Mouse (Mus musculus) midbrain, embryonic 11.5 days (tissue): ENCODE results near the gene Vti1a. TPM values are rescaled to one million over a fixed set of nuclear protein-coding genes. Genes with fewer than 3 reads are reported as not detected.

Source experiments
- ATAC-seq: fragments of 200-750 bp; cut with Nextera tagmentation; 2 replicates; pipeline ENCODE4 v1.8.0; 2017; ENCODE audit warnings: moderate TSS enrichment, moderate library complexity; ENCODE audit not compliant: low FRiP score
- DNase-seq: peaks from one replicate; pipeline ENCODE4 v3.0.0; 2015; ENCODE audit warnings: low spot score; ENCODE audit errors: missing footprints
- H3K27ac ChIP-seq: fragments of 300-500 bp; sonication (generic); 2 replicates; pipeline ENCODE4 v1.5.1; 2014; ENCODE audit warnings: low read depth, low read length
- H3K27me3 ChIP-seq: fragments of 300-500 bp; sonication (generic); 2 replicates; pipeline ENCODE4 v1.6.1; 2014; ENCODE audit warnings: mild to moderate bottlenecking, low read length, moderate library complexity, mixed read lengths; ENCODE audit not compliant: control insufficient read depth, insufficient read depth
- H3K36me3 ChIP-seq: fragments of 300-500 bp; sonication (generic); 2 replicates; pipeline ENCODE4 v1.6.1; 2014; ENCODE audit warnings: mild to moderate bottlenecking, low read length, moderate library complexity, mixed read lengths; ENCODE audit not compliant: control insufficient read depth, insufficient read depth
- H3K4me1 ChIP-seq: fragments of 300-500 bp; sonication (generic); 2 replicates; pipeline ENCODE4 v1.6.1; 2014; ENCODE audit warnings: low read length; ENCODE audit not compliant: control insufficient read depth, insufficient read depth
- H3K4me2 ChIP-seq: fragments of 300-500 bp; sonication (generic); 2 replicates; pipeline ENCODE4 v1.6.1; 2014; ENCODE audit warnings: mild to moderate bottlenecking, moderate library complexity
- H3K4me3 ChIP-seq: fragments of 300-500 bp; sonication (generic); 2 replicates; pipeline ENCODE4 v1.5.1; 2014; ENCODE audit warnings: low read depth, low read length
- H3K9ac ChIP-seq: fragments of 300-500 bp; sonication (generic); 2 replicates; pipeline ENCODE4 v1.6.1; 2014; ENCODE audit warnings: low read length
- H3K9me3 ChIP-seq: fragments of 300-500 bp; sonication (generic); 2 replicates; pipeline ENCODE4 v1.6.1; 2016; ENCODE audit warnings: low read length; ENCODE audit not compliant: control insufficient read depth
- WGBS: fragments of 180-500 bp; shearing (Covaris S2); extraction: QIAGEN DNeasy Blood & Tissue Kit; methylation state at CpG from one replicate; pipeline ENCODE4 v1.1.7; 2014; 5-methylcytosine and 5-hydroxymethylcytosine counted together
- polyA plus RNA-seq: library from polyadenylated mRNA; unstranded; fragments of >200 nt; fragmentation: Nextera tagmentation; extraction: Ambion mirVana; gene quantifications from 2 replicates; pipeline ENCODE4 v1.2.1, GENCODE M21; 2014

Vti1a gene
- polyA plus RNA-seq, 1 experiment from 2014 or later, result 27.1 TPM

- peaks cover 5% of the 10 kb centered on the region for H3K4me1 ChIP-seq
- H3K4me2 ChIP-seq, result no peak overlapping the region
- H3K9ac ChIP-seq, result no peak overlapping the region
- H3K36me3 ChIP-seq, result no peaks in the 10 kb centered on the region
- ATAC-seq (no peak), DNase-seq (no peak)
- no peaks in the 10 kb centered on the region for H3K9me3 ChIP-seq
- H3K27ac ChIP-seq, result no peak overlapping the region
- no peak overlapping the region for H3K4me3 ChIP-seq
- 80% methylated on average over 9 of the region's 9 CpGs for WGBS
- no peaks in the 10 kb centered on the region for H3K27me3 ChIP-seq
Measured at GRCm38 (mm10) chr19:55496333-55496732, 180.2 kb downstream of the Vti1a start.

- no peak overlapping the region for H3K9ac ChIP-seq
- WGBS, result 69% methylated on average over 18 of the region's 18 CpGs
- no peak overlapping the region for H3K27ac ChIP-seq
- no peaks in the 10 kb centered on the region for H3K36me3 ChIP-seq
- H3K4me2 ChIP-seq, result no peak overlapping the region
- DNase-seq, result no peak
- H3K4me1 ChIP-seq, result peaks cover 4% of the 10 kb centered on the region
- no peaks in the 10 kb centered on the region for H3K27me3 ChIP-seq
- H3K9me3 ChIP-seq, result no peaks in the 10 kb centered on the region
- ATAC-seq, result no peak
- no peak overlapping the region for H3K4me3 ChIP-seq
Measured at GRCm38 (mm10) chr19:55499179-55499863, 183.2 kb downstream of the Vti1a start.

GRCm38 (mm10) chr19:55501985-55502384, 185.9 kb downstream of the Vti1a start:
- no peaks in the 10 kb centered on the region for H3K9me3 ChIP-seq
- H3K36me3 ChIP-seq, result no peaks in the 10 kb centered on the region
- no peak overlapping the region for H3K4me3 ChIP-seq
- H3K9ac ChIP-seq, result no peak overlapping the region
- DNase-seq, result no peak
- WGBS, result 76% methylated on average over 4 of the region's 4 CpGs
- no peak overlapping the region for H3K4me2 ChIP-seq
- no peak overlapping the region for H3K27ac ChIP-seq
- no peaks in the 10 kb centered on the region for H3K27me3 ChIP-seq
- ATAC-seq, result no peak
- 0 out of 2 replicates have a peak, but pooled peaks cover 4% of the 10 kb centered on the region for H3K4me1 ChIP-seq

DNA sequence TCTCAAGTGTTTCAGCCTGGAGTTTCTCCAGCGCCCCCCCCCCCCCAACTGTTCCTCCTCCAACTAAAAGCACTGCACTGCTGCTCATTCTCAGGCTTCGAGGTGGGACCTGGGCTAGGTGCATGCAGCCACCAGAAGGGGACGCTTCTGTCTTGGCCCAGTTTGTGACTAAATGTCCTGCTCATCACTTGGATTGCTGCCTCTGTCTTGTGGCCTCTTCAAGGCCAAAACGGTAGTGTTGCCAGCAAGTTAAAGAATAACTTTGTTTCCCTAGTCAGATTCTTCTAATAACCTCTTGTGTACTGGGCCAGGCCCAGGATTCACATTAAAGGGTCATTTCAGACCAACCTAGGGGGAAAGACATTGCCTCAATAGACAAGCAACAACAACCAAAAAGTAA, 187.7 kb downstream of the Vti1a start:
- H3K9me3 ChIP-seq, result no peaks in the 10 kb centered on the region
- WGBS, result 84% methylated on average over 4 of the region's 4 CpGs
- 0 out of 2 replicates have a peak, but pooled peaks cover 4% of the 10 kb centered on the region for H3K4me1 ChIP-seq
- ATAC-seq, result no peak
- H3K4me2 ChIP-seq, result no peak overlapping the region
- DNase-seq, result no peak
- H3K9ac ChIP-seq, result no peak overlapping the region
- H3K36me3 ChIP-seq, result no peaks in the 10 kb centered on the region
- no peak overlapping the region for H3K4me3 ChIP-seq
- H3K27ac ChIP-seq, result no peak overlapping the region
- H3K27me3 ChIP-seq, result no peaks in the 10 kb centered on the region

GRCm38 (mm10) chr19:55507748-55508147, 191.7 kb downstream of the Vti1a start:
- DNase-seq (no peak), ATAC-seq (no peak)
- no peak overlapping the region for H3K27ac ChIP-seq

DNA sequence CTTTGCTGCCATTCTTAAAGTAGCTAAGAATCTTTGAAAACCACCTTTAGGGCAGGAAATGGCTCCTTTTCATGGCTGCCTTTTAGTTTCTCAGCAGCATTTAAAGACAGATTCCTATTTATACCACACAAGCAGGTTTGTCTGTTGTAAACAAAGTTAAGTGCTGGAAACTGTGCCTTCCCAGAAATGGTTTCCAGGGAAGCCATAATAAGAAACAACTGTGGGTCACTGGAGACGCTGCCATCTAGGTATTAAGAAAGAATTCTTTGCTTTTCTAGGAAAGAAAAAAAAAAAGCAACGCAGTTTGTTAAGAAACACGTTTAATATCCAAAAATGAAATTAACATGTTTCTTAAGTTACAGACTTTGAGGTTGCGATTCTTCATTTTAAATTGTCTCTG, 192.1 kb downstream of the Vti1a start:
- Histone ChIP-seq H3K27me3 (no peaks in the 10 kb centered on the region), H3K4me1 (no peaks in the 10 kb centered on the region), H3K4me3 (no peak overlapping the region), H3K36me3 (no peaks in the 10 kb centered on the region), H3K27ac (no peak overlapping the region), H3K9me3 (no peaks in the 10 kb centered on the region), H3K9ac (no peak overlapping the region), H3K4me2 (no peak overlapping the region)
- no peak for DNase-seq
- no peak for ATAC-seq
- WGBS, result 88% methylated on average over 4 of the region's 4 CpGs

More at GRCm38 (mm10) chr19:55507748-55508147, 191.7 kb downstream of the Vti1a start:
- Histone ChIP-seq H3K36me3 (no peaks in the 10 kb centered on the region), H3K9ac (no peak overlapping the region), H3K27me3 (no peaks in the 10 kb centered on the region), H3K4me3 (no peak overlapping the region), H3K4me2 (no peak overlapping the region), H3K4me1 (no peaks in the 10 kb centered on the region), H3K9me3 (no peaks in the 10 kb centered on the region)
- WGBS, result 87% methylated on average over 16 of the region's 16 CpGs

GRCm38 (mm10) chr19:55508965-55509364, 192.9 kb downstream of the Vti1a start:
- Histone ChIP-seq H3K4me1 (no peaks in the 10 kb centered on the region), H3K4me2 (no peak overlapping the region), H3K9me3 (no peaks in the 10 kb centered on the region), H3K9ac (no peak overlapping the region), H3K36me3 (no peaks in the 10 kb centered on the region), H3K27ac (no peak overlapping the region), H3K4me3 (no peak overlapping the region), H3K27me3 (no peaks in the 10 kb centered on the region)
- DNase-seq (no peak), ATAC-seq (no peak)
- 93% methylated on average over 5 of the region's 5 CpGs for WGBS

DNA sequence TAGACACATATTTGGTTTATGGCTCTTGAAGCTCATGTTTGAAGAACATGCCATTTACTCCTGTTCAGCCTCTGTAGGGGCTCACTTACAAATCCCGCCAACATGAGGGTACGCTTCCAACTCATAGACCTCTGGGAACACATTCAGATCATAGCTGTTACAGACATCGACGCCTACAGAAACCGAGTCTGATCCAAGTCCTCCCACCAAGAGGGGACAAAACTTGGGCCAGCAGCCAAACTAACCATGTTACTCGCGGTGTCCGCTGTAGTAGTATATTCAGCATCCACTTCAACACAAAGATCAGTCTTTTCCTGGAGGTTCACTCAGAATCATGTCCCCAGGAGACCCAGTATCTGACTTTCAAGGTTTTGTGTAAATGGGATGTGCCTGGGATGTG, 193.5 kb downstream of the Vti1a start:
- 97% methylated on average over 8 of the region's 8 CpGs for WGBS
- no peak for ATAC-seq

GRCm38 (mm10) chr19:55513941-55514340, 197.8 kb downstream of the Vti1a start:
- H3K9me3 ChIP-seq, result no peaks in the 10 kb centered on the region
- H3K4me3 ChIP-seq, result no peak overlapping the region
- WGBS, result 93% methylated on average over 4 of the region's 4 CpGs
- no peak overlapping the region for H3K27ac ChIP-seq
- no peak overlapping the region for H3K9ac ChIP-seq
- no peak for DNase-seq
- no peaks in the 10 kb centered on the region for H3K27me3 ChIP-seq
- no peak for ATAC-seq
- no peaks in the 10 kb centered on the region for H3K36me3 ChIP-seq
- H3K4me1 ChIP-seq, result no peaks in the 10 kb centered on the region
- H3K4me2 ChIP-seq, result no peak overlapping the region

More for the DNA sequence above, 193.5 kb downstream of the Vti1a start:
- Histone ChIP-seq H3K27me3 (no peaks in the 10 kb centered on the region), H3K9me3 (no peaks in the 10 kb centered on the region), H3K4me1 (no peaks in the 10 kb centered on the region), H3K27ac (no peak overlapping the region), H3K4me2 (no peak overlapping the region), H3K9ac (no peak overlapping the region), H3K4me3 (no peak overlapping the region), H3K36me3 (no peaks in the 10 kb centered on the region)
- DNase-seq, result no peak
